Mouse (Mus musculus) embryo, embryonic 9.5 days (tissue): ENCODE results near the gene Rgl2.
A peak's percentile ranks its signal among the peaks of the same experiment; 100 is the strongest.
"Not testable (repeated sequence)": the region's sequence is repeated elsewhere in the genome, so short reads cannot be mapped to it uniquely, and the experiment has no call there.

Experiments
- DNase-seq: peaks from one replicate; pipeline ENCODE4 v3.0.0-alpha.2; 2017; ENCODE audit errors: extremely low spot score

The Rgl2 gene

GRCm38 (mm10) chr17:33948090-33948904 lies 19.0 kb downstream of the Rgl2 start:
- DNase-seq, result no peak

GRCm38 (mm10) chr17:33948905-33949537 lies 19.7 kb downstream of the Rgl2 start:
- no peak for DNase-seq

- no peak for DNase-seq
Measured at GRCm38 (mm10) chr17:33950131-33950625, 20.8 kb downstream of the Rgl2 start.

GRCm38 (mm10) chr17:33951021-33951946 lies 21.9 kb downstream of the Rgl2 start, which contains the start of gene B3galt4:
B3galt4 (minus strand) TSS chr17:33951488.
- DNase-seq, result peak; percentile 93

GRCm38 (mm10) chr17:33952015-33952414 lies 22.7 kb downstream of the Rgl2 start:
- DNase-seq, result not testable (repeated sequence)

- no peak for DNase-seq
Measured at GRCm38 (mm10) chr17:33952879-33953278, 23.5 kb downstream of the Rgl2 start.

GRCm38 (mm10) chr17:33953310-33953709 lies 24.0 kb downstream of the Rgl2 start:
- no peak for DNase-seq

GRCm38 (mm10) chr17:33953961-33954565 lies 24.7 kb downstream of the Rgl2 start:
- DNase-seq, result no peak

GRCm38 (mm10) chr17:33954646-33955554 lies 25.6 kb downstream of the Rgl2 start:
- DNase-seq, result no peak

GRCm38 (mm10) chr17:33955555-33956214 lies 26.3 kb downstream of the Rgl2 start, which contains the start of the genes Vps52 and Rps18:
Vps52 (plus strand) TSS chr17:33955812.
Rps18 (minus strand) TSS chr17:33956001.
- DNase-seq, result peak; percentile 97

GRCm38 (mm10) chr17:33956336-33956735 lies 27.0 kb downstream of the Rgl2 start:
- no peak for DNase-seq

GRCm38 (mm10) chr17:33957493-33957892 lies 28.1 kb downstream of the Rgl2 start:
- no peak for DNase-seq

- DNase-seq, result no peak
Measured at GRCm38 (mm10) chr17:33958451-33958850, 29.1 kb downstream of the Rgl2 start.

- no peak for DNase-seq
Measured at GRCm38 (mm10) chr17:33959135-33959534, 29.8 kb downstream of the Rgl2 start.

GRCm38 (mm10) chr17:33959948-33960347 lies 30.6 kb downstream of the Rgl2 start:
- no peak for DNase-seq

- DNase-seq, result no peak
Measured at GRCm38 (mm10) chr17:33962876-33963275, 33.5 kb downstream of the Rgl2 start.

- no peak for DNase-seq
Measured at GRCm38 (mm10) chr17:33965082-33965845, 35.9 kb downstream of the Rgl2 start.

GRCm38 (mm10) chr17:33965846-33966550 lies 36.7 kb downstream of the Rgl2 start:
- DNase-seq, result no peak
